Mouse (Mus musculus): ENCODE results near the gene Snx17. TPM values are rescaled to one million over a fixed set of nuclear protein-coding genes. Genes with fewer than 3 reads are reported as not detected.

The Snx17 gene
- polyA plus RNA-seq (2015; fragmentation: Nextera tagmentation; extraction: Ambion mirVana) = 84.0 and 115 TPM in 2 replicates

GRCm38 (mm10) chr5:31192939-31193630 is at the start of gene Snx17, which contains the start of gene Eif2b4:
Snx17 (plus strand) TSS chr5:31193227.
Eif2b4 (minus strand) TSS chr5:31193430.

GRCm38 (mm10) chr5:31154152-31154553 is 38.9 kb upstream of the Snx17 start, which contains the start of gene Mpv17:
Mpv17 (minus strand) TSS chr5:31154251.

GRCm38 (mm10) chr5:31179766-31180630 is 13.0 kb upstream of the Snx17 start, which contains the start of the genes Gm29609 and Gtf3c2:
Gm29609 (minus strand) TSS chr5:31179911.
Gtf3c2 (minus strand) TSS chr5:31180144.

GRCm38 (mm10) chr5:31201742-31202590 is 8.9 kb downstream of the Snx17 start, which contains the start of gene Zfp513:
Zfp513 (minus strand) TSS chr5:31202303.

GRCm38 (mm10) chr5:31220448-31221303 is 27.6 kb downstream of the Snx17 start, which contains the start of gene Ppm1g:
Ppm1g (minus strand) TSS chr5:31220687.

GRCm38 (mm10) chr5:31240637-31241521 is 47.9 kb downstream of the Snx17 start, which contains the start of the genes Nrbp1 and Gm9970:
Nrbp1 (plus strand) TSS chr5:31240864.
Gm9970 (minus strand) TSS chr5:31241232.

Other genes starting within 250 kb of the Snx17 start
- 7.9 and 17.1 TPM in 2 replicates for gene Cgref1, start 247.6 kb upstream of the Snx17 start, polyA plus RNA-seq (2015; fragmentation: Nextera tagmentation; extraction: Ambion mirVana)
- 45.1 and 79.5 TPM in 2 replicates for gene Preb, start 232.9 kb upstream of the Snx17 start, polyA plus RNA-seq (2015; fragmentation: Nextera tagmentation; extraction: Ambion mirVana)
- 0.65 and 0.84 TPM in 2 replicates for gene Tcf23, start 224.6 kb upstream of the Snx17 start, polyA plus RNA-seq (2015; fragmentation: Nextera tagmentation; extraction: Ambion mirVana)
- gene Atraid, start 144.9 kb upstream of the Snx17 start, polyA plus RNA-seq (2015; fragmentation: Nextera tagmentation; extraction: Ambion mirVana) = 349 and 399 TPM in 2 replicates
- 5.9 and 7.6 TPM in 2 replicates for gene Slc5a6, start 144.3 kb upstream of the Snx17 start, polyA plus RNA-seq (2015; fragmentation: Nextera tagmentation; extraction: Ambion mirVana)
- 3.8 and 4.5 TPM in 2 replicates for gene Cad, start 138.4 kb upstream of the Snx17 start, polyA plus RNA-seq (2015; fragmentation: Nextera tagmentation; extraction: Ambion mirVana)
- gene Dnajc5g, start 86.9 kb upstream of the Snx17 start, polyA plus RNA-seq (2015; fragmentation: Nextera tagmentation; extraction: Ambion mirVana) = not detected in 2 replicates
- 0.29 and 2.7 TPM in 2 replicates for gene Slc30a3, start 85.0 kb upstream of the Snx17 start, polyA plus RNA-seq (2015; fragmentation: Nextera tagmentation; extraction: Ambion mirVana)
- gene Trim54, start 76.5 kb upstream of the Snx17 start, polyA plus RNA-seq (2015; fragmentation: Nextera tagmentation; extraction: Ambion mirVana) = 1.3 TPM in 1 of 2 replicates, not detected in the other
- gene Ucn, start 54.4 kb upstream of the Snx17 start, polyA plus RNA-seq (2015; fragmentation: Nextera tagmentation; extraction: Ambion mirVana) = not detected in 2 replicates
- gene Mpv17, start 39.0 kb upstream of the Snx17 start, polyA plus RNA-seq (2015; fragmentation: Nextera tagmentation; extraction: Ambion mirVana) = 73.8 and 79.7 TPM in 2 replicates
- 0.49 and 1.2 TPM in 2 replicates for gene Gm29609, start 13.3 kb upstream of the Snx17 start, polyA plus RNA-seq (2015; fragmentation: Nextera tagmentation; extraction: Ambion mirVana)
- gene Gtf3c2, start 13.1 kb upstream of the Snx17 start, polyA plus RNA-seq (2015; fragmentation: Nextera tagmentation; extraction: Ambion mirVana) = 27.2 and 38.0 TPM in 2 replicates
- gene Eif2b4, start 203 bp downstream of the Snx17 start, polyA plus RNA-seq (2015; fragmentation: Nextera tagmentation; extraction: Ambion mirVana) = 43.1 and 45.6 TPM in 2 replicates
- gene Zfp513, start 9.1 kb downstream of the Snx17 start, polyA plus RNA-seq (2015; fragmentation: Nextera tagmentation; extraction: Ambion mirVana) = 6.1 and 10.5 TPM in 2 replicates
- gene Ppm1g, start 27.5 kb downstream of the Snx17 start, polyA plus RNA-seq (2015; fragmentation: Nextera tagmentation; extraction: Ambion mirVana) = 55.4 and 77.7 TPM in 2 replicates
- gene Nrbp1, start 47.6 kb downstream of the Snx17 start, polyA plus RNA-seq (2015; fragmentation: Nextera tagmentation; extraction: Ambion mirVana) = 108 and 122 TPM in 2 replicates
- gene Gm9970, start 48.0 kb downstream of the Snx17 start, polyA plus RNA-seq (2015; fragmentation: Nextera tagmentation; extraction: Ambion mirVana) = 1.1 and 1.3 TPM in 2 replicates
- gene Krtcap3, start 58.5 kb downstream of the Snx17 start, polyA plus RNA-seq (2015; fragmentation: Nextera tagmentation; extraction: Ambion mirVana) = 3.6 and 4.5 TPM in 2 replicates
- 11.5 and 15.1 TPM in 2 replicates for gene Ift172, start 97.9 kb downstream of the Snx17 start, polyA plus RNA-seq (2015; fragmentation: Nextera tagmentation; extraction: Ambion mirVana)
- gene Fndc4, start 102.9 kb downstream of the Snx17 start, polyA plus RNA-seq (2015; fragmentation: Nextera tagmentation; extraction: Ambion mirVana) = 14.4 and 20.9 TPM in 2 replicates
- gene Gckr, start 104.2 kb downstream of the Snx17 start, polyA plus RNA-seq (2015; fragmentation: Nextera tagmentation; extraction: Ambion mirVana) = 1.1 and 1.9 TPM in 2 replicates

Data from adrenal gland, postnatal 0 days (tissue).